Mouse (Mus musculus): Measurements from ENCODE around the gene Esx1. TPM values are rescaled to one million over a fixed set of nuclear protein-coding genes. Genes with fewer than 3 reads are reported as not detected.

Esx1 gene
- polyA plus RNA-seq (2014; fragmentation: Illumina TruSeq; extraction: RNeasy Lipid Tissue Mini Kit (QIAGEN cat#74804); ENCODE audit: low replicate concordance), result not detected

DNA sequence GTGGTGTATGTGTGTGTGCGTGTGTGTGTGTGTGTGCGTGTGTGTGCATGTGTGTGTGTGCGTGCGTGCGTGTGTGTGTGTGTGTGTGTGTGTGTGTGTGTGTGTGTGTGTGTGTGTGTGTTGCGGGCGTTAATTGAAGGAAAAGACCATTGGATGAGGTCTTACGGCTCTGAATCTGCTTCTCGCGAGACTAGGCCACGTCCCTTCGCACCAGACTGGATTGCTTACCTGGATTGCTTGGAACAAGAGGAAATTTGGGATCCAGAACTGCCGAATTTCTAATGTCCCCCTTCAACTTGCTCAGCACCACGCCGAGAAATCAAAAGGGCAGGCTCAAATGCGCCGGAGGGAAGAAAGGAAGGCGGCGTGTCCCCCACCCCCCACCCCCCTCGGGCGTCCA, at the start of gene Esx1:
Gene Esx1 (minus strand): TSS at position 366 of the 400 bp plus-strand sequence.

Other genes starting within 250 kb of the Esx1 start
- not detected for gene H2bfm, start 194.8 kb downstream of the Esx1 start, polyA plus RNA-seq (2014; fragmentation: Illumina TruSeq; extraction: RNeasy Lipid Tissue Mini Kit (QIAGEN cat#74804); ENCODE audit: low replicate concordance)
- 77.7 TPM for gene Tmsb15b2, start 146.6 kb downstream of the Esx1 start, polyA plus RNA-seq (2014; fragmentation: Illumina TruSeq; extraction: RNeasy Lipid Tissue Mini Kit (QIAGEN cat#74804); ENCODE audit: low replicate concordance)
- 9.2 TPM for gene Tmsb15l, start 145.2 kb downstream of the Esx1 start, polyA plus RNA-seq (2014; fragmentation: Illumina TruSeq; extraction: RNeasy Lipid Tissue Mini Kit (QIAGEN cat#74804); ENCODE audit: low replicate concordance)
- 17.8 TPM for gene Tmsb15b1, start 145.2 kb downstream of the Esx1 start, polyA plus RNA-seq (2014; fragmentation: Illumina TruSeq; extraction: RNeasy Lipid Tissue Mini Kit (QIAGEN cat#74804); ENCODE audit: low replicate concordance)
- gene Zcchc18, start 128.9 kb downstream of the Esx1 start, polyA plus RNA-seq (2014; fragmentation: Illumina TruSeq; extraction: RNeasy Lipid Tissue Mini Kit (QIAGEN cat#74804); ENCODE audit: low replicate concordance), result 2.3 TPM
- 6.3 TPM for gene Slc25a53, start 83.8 kb downstream of the Esx1 start, polyA plus RNA-seq (2014; fragmentation: Illumina TruSeq; extraction: RNeasy Lipid Tissue Mini Kit (QIAGEN cat#74804); ENCODE audit: low replicate concordance)
- gene Fam199x, start 72.5 kb downstream of the Esx1 start, polyA plus RNA-seq (2014; fragmentation: Illumina TruSeq; extraction: RNeasy Lipid Tissue Mini Kit (QIAGEN cat#74804); ENCODE audit: low replicate concordance), result 13.0 TPM